Mouse (Mus musculus): ENCODE results near the gene Isg20l2.

DNA sequence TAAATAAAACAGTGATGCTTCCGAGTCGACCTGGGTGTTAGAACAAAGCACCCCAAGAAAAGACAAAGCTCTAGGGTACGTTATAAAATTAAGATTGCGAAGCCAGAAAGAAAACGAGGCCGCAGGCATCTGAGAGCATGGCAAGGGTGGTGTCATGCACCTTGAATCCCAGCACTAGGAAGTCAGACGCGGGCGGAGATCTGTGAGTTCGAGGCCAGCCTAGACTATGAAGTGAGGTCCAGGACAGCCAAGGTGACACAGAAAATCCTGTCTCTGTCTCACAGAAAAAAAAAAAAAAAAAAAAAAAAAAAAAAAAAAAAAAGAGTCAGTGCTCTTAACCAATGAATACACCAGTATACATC is 44.1 kb upstream of the Isg20l2 start:
- TF ChIP-seq CTCF (IDR thresholded peaks at IDR 0.05; ENCODE audit: low read depth, low read length) (no peak), POLR2A (IDR thresholded peaks at IDR 0.05; ENCODE audit: borderline replicate concordance, low read depth, low read length) (no peak)

Data from bone marrow macrophage, adult 2 months (primary cell).